Mouse (Mus musculus) lung, adult 2 months (tissue): ENCODE results near the gene Col4a3bp. TPM values are rescaled to one million over a fixed set of nuclear protein-coding genes. Genes with fewer than 3 reads are reported as not detected.
A peak's percentile ranks its signal among the peaks of the same experiment; 100 is the strongest.
"Not testable (repeated sequence)": the region's sequence is repeated elsewhere in the genome, so short reads cannot be mapped to it uniquely, and the experiment has no call there.

ENCODE experiments used
- DNase-seq: peaks from one replicate; pipeline ENCODE4 v3.0.0; 2022
- H3K4me1 ChIP-seq: fragments of 200-500 bp; 2 replicates; pipeline ENCODE4 v1.6.1; 2011; ENCODE audit warnings: low read length; ENCODE audit not compliant: control insufficient read depth, insufficient read depth
- H3K4me3 ChIP-seq: fragments of 200-500 bp; replicated peaks from 2 replicates; pipeline ENCODE3; 2011; ENCODE audit warnings: low read depth, mild to moderate bottlenecking, control low read depth, low read length; ENCODE audit errors: extremely low read depth
- CTCF ChIP-seq: fragments of 200-500 bp; IDR thresholded peaks from 2 replicates; pipeline ENCODE4 v1.5.1; 2011; ENCODE audit warnings: mild to moderate bottlenecking, low read length, control low read depth; ENCODE audit not compliant: insufficient read depth
- POLR2A ChIP-seq: fragments of 200-500 bp; IDR thresholded peaks from 2 replicates; pipeline ENCODE4 v1.6.1; 2011; ENCODE audit warnings: low read depth, mild to moderate bottlenecking, control low read depth, low read length, borderline replicate concordance; ENCODE audit errors: extremely low read depth
- WGBS: fragments of 180-500 bp; shearing (Covaris S2); methylation state at CpG from one replicate; pipeline ENCODE4 v1.1.7; 2018; 5-methylcytosine and 5-hydroxymethylcytosine counted together
- polyA plus RNA-seq: library from polyadenylated mRNA; depleted of rRNA; stranded (reverse); fragments of >200 nt; gene quantifications from 2 replicates; pipeline ENCODE4 v1.2.3, GENCODE M21; 2012

The Col4a3bp gene
- polyA plus RNA-seq, 1 experiment, result 15.2 TPM

DNA sequence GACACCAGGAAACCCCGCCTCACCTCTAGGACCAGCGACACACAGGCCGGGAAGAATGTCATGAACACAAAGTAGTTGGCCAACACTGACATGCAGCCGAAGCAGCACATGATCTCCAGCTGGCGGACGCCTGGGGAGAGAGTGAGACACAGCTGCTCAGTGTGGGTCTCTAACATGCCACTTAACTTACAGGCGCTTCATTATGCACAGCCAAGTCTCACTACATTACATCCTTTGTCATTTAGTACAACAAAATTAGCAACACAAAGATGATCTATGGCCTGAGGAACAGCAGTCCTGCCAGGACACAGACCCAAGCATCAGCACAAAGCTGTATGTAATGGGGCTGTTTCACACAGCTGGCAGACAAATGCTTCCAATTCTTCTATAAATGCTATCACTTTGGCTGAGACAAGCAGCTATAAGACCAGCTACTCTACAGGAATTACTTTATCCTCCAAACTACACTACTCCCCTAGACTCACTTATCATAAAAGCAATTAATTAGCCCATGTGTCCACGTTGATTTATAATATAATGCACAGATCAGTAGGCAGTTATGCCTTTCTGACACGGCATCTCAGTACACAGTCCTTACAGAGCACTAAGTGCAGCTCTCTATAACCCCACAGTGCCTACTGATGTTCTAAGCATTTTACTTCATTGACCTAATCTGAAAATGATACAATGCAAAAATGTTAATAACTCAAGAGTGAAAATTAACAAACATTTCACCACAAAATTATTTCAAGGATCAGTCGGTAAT, 117.9 kb downstream of the Col4a3bp start:
- H3K4me3 ChIP-seq, result no peak overlapping the region
- WGBS, result 72% methylated on average over 10 of the region's 10 CpGs
- H3K4me1 ChIP-seq, result 0 out of 2 replicates have a peak, but pooled peaks cover 4% of the 10 kb centered on the region
- DNase-seq, result no peak
- no peak for TF ChIP-seq POLR2A
- TF ChIP-seq CTCF, result no peak

DNA sequence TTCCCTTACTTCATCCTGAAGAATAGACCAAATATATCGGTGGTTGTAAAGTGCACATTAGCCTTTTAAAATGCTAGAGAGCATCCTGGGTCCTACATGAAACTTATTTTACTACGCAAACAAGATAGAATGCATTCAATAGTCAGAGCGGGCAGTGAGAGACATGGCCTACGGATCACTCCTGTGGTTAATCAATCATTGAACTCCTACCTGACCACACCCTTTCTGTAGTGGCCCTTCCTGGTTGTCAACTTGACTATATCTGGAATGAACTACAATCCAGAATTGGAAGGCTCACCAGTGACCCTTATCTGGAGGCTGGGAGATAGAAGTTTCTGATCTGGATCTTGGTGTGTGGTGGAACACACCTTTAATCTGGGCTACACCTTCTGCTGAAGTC, 120.7 kb downstream of the Col4a3bp start:
- DNase-seq, H3K4me1 ChIP-seq, H3K4me3 ChIP-seq: not testable (repeated sequence)
- WGBS, result 78% methylated on average over 4 of the region's 4 CpGs

GRCm38 (mm10) chr13:96664419-96664974, 122.1 kb downstream of the Col4a3bp start:
- WGBS, result 86% methylated on average over 7 of the region's 7 CpGs
- Histone ChIP-seq H3K4me3 (no peak overlapping the region), H3K4me1 (0 out of 2 replicates have a peak, but pooled peaks cover 4% of the 10 kb centered on the region)
- DNase-seq, result no peak
- no peak for TF ChIP-seq POLR2A

GRCm38 (mm10) chr13:96670019-96670405, 127.6 kb downstream of the Col4a3bp start:
- no peaks in the 10 kb centered on the region for H3K4me1 ChIP-seq
- peak overlapping the region; percentile 66 for H3K4me3 ChIP-seq
- 2% methylated on average over 13 of the region's 13 CpGs for WGBS
- TF ChIP-seq CTCF (no peak), POLR2A (no peak)
- no peak for DNase-seq

DNA sequence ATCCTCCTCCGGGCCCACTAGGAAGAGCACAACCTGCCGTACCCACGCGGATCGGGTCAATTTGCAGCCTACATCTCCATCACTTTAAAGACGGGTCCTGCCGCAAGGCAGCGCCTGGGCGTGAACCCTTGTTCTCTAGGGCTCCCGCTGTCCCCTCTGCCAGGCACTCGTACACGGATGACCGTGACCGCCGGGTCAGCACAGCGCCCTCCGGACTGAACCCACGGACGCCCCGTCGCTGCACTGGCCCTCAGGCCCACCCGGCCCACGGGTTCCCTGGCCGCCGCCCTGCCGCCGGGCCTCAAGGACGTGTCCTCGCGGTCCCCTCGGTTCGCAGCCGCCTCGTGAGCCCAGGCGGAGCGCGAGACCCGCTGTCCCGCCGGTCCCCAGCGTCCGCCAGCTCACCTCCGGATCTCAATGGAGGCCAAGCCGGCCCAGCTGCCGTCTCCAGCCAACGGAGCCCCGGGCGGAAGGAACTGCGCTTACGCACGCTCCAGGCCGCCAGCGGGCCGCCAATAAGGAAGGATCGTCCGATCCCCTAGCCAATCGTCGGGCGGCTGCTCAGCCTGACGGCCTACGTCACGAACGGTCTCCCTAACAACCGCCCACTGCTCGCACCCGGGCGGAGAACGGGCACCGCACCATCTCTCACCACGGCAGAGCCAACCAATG, 128.1 kb downstream of the Col4a3bp start, which contains the start of gene Hmgcr:
Gene Hmgcr (minus strand): TSS at position 531 of the 672 bp plus-strand sequence.
- peak; percentile 96 for DNase-seq
- Histone ChIP-seq H3K4me1 (no peaks in the 10 kb centered on the region), H3K4me3 (peak within 1 kb of the TSS; percentile 72)
- under 1% methylated on average over 70 of the region's 70 CpGs for WGBS
- TF ChIP-seq CTCF, result no peak
- TF ChIP-seq POLR2A, result peak; percentile 83

GRCm38 (mm10) chr13:96671078-96671905, 128.9 kb downstream of the Col4a3bp start:
- peak; percentile 38; the same call in 1 of the 2 replicates for TF ChIP-seq POLR2A
- TF ChIP-seq CTCF, result no peak
- peak overlapping the region; percentile 72 for H3K4me3 ChIP-seq
- no peak for DNase-seq
- H3K4me1 ChIP-seq, result no peaks in the 10 kb centered on the region
- 11% methylated on average over 31 of the region's 31 CpGs for WGBS

DNA sequence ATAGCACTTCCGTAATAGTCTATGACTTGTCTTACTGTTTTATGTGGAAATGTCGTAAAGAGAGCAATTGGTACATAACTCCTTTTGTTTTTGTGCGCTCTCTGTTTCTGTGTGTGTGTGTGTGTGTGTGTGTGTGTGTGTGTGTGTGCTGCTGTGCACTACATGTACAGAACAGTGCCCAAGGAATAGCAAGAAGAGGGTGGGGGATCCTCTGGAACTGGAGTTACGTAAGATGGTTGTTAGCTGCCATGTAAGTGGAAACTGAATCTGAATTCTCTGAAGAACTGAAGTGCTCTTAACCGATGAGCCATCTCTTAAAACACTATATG, 129.5 kb downstream of the Col4a3bp start:
- no peak for TF ChIP-seq POLR2A
- DNase-seq, result no peak
- no peak overlapping the region for H3K4me3 ChIP-seq
- no peaks in the 10 kb centered on the region for H3K4me1 ChIP-seq
- WGBS, result 81% methylated on average over 5 of the region's 5 CpGs

DNA sequence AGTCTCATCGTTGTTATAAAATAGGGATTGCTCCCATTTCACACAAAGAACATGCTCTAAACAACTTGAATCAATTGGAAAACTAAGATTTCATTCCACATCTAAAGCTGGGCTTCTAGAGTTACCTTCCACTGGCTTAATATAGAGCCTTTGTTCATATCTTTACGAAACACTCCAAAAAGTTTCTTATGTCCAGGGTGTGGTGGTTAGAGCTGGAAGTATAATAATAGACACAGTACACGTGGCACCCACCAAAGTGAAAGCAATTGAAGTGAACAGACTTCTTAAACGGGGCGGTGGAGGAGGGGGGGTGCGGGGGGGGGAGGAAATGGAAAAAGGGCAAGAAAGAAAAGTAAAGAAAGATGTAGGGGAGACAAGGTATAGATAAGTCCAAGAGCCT, 129.9 kb downstream of the Col4a3bp start:
- no peak overlapping the region for H3K4me3 ChIP-seq
- WGBS, result 48% methylated on average over 6 of the region's 6 CpGs
- no peak for TF ChIP-seq CTCF
- TF ChIP-seq POLR2A, result no peak

DNA sequence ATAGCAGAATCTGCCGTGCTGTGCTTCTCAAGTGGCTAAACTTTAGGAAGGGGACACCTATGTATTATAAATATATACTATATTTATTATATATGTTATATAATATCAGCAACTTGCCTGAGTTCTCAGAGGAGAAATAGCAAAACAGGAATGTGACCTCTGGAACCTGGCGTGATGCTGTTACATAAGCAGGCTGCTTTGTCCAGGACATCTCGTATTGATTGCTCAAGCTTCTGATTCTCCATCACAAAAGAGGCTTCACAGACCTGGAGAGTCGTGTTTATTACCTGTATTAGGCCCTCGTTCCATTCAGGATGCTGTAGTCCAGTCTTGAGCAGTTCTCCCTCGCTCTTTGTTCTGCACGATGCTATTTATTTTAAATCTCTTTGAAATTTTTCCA, 131.4 kb downstream of the Col4a3bp start:
- H3K4me1 ChIP-seq, result no peaks in the 10 kb centered on the region
- 79% methylated on average over 7 of the region's 7 CpGs for whole genome bisulfite sequencing
- no peak for TF ChIP-seq CTCF
- TF ChIP-seq POLR2A, result no peak
- DNase-seq, result no peak
- no peak overlapping the region for H3K4me3 ChIP-seq

More for the DNA sequence above, 129.9 kb downstream of the Col4a3bp start:
- H3K4me1 ChIP-seq, result no peaks in the 10 kb centered on the region
- DNase-seq, result no peak
